Mouse (Mus musculus) E14TG2a.4 (cell line): ENCODE data around the gene Napb.
"Not testable (repeated sequence)": the region's sequence is repeated elsewhere in the genome, so short reads cannot be mapped to it uniquely, and the experiment has no call there.

Experiments used
- H3K27me3 ChIP-seq: 2 replicates; pipeline ENCODE4 v1.6.1; 2014; ENCODE audit warnings: low read length, control low read depth; ENCODE audit not compliant: insufficient read depth
- H3K36me3 ChIP-seq: 2 replicates; pipeline ENCODE4 v1.6.1; 2014; ENCODE audit warnings: low read length, control low read depth; ENCODE audit not compliant: insufficient read depth
- H3K4me1 ChIP-seq: replicated peaks from 2 replicates; pipeline ENCODE4 v1.6.1; 2014; ENCODE audit warnings: low read depth, low read length, control low read depth
- H3K4me3 ChIP-seq: replicated peaks from 2 replicates; pipeline ENCODE4 v1.5.1; 2014; ENCODE audit warnings: mild to moderate bottlenecking, low read length
- H3K9me3 ChIP-seq: 2 replicates; pipeline ENCODE4 v1.6.1; 2014; ENCODE audit warnings: low read length, control low read depth
- CTCF ChIP-seq: conservative IDR thresholded peaks from 2 replicates; pipeline ENCODE4 v1.5.1; 2014; ENCODE audit warnings: low read length
- NANOG ChIP-seq: IDR thresholded peaks from 2 replicates; pipeline ENCODE4 v1.6.1; 2014; ENCODE audit warnings: borderline replicate concordance, low read length, mixed read lengths
- POU5F1 ChIP-seq: IDR thresholded peaks from 2 replicates; pipeline ENCODE4 v1.6.1; 2014; ENCODE audit warnings: low read length, borderline replicate concordance

Gene Napb

GRCm38 (mm10) chr2:148732327-148733000 is at the start of gene Napb:
TSS of gene Napb (minus strand) at chr2:148732467.
- Histone ChIP-seq H3K4me1 (peaks cover 11% of the 10 kb centered on the region), H3K9me3 (peaks cover 24% of the 10 kb centered on the region), H3K4me3 (peak within 1 kb of the TSS; percentile 91), H3K36me3 (no peaks in the 10 kb centered on the region), H3K27me3 (no peaks in the 10 kb centered on the region)
- TF ChIP-seq NANOG (no peak), CTCF (no peak), POU5F1 (no peak)

GRCm38 (mm10) chr2:148781709-148782108 is 49.4 kb upstream of the Napb start, which contains the start of gene 8030411F24Rik:
TSS of gene 8030411F24Rik (plus strand) at chr2:148782009.
- no peaks in the 10 kb centered on the region for H3K36me3 ChIP-seq
- TF ChIP-seq POU5F1 (no peak), NANOG (no peak), CTCF (no peak)

DNA sequence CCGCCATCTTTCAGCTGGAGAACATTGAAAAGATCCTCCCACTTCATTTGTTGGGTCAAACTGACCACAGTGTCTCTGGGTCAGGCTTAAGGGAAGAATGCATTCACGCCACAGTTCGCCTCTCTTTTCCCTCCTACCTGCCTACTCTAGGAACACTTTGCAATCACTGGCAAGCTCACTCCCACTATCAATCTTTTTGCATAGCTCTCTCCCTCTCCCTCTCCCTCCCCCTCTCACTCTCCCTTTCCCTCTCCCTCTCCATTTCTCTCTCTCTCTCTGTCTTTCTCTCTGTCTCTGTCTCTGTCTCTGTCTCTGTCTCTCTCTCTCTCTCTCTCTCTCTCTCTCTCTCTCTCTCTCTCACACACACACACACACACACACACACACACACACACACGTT is 39.1 kb upstream of the Napb start, which contains the start of gene Cst11:
Gene Cst11, minus strand, starts transcription at position 101 of the 400 bp plus-strand sequence.
- not testable (repeated sequence) for H3K4me3 ChIP-seq, H3K36me3 ChIP-seq, H3K27me3 ChIP-seq, H3K4me1 ChIP-seq, H3K9me3 ChIP-seq

More at GRCm38 (mm10) chr2:148781709-148782108, 49.4 kb upstream of the Napb start, which contains the start of gene 8030411F24Rik:
- Histone ChIP-seq H3K27me3 (no peaks in the 10 kb centered on the region), H3K4me1 (peaks cover 7% of the 10 kb centered on the region; the same call in 1 of the 2 replicates), H3K4me3 (no peak within 1 kb of the TSS), H3K9me3 (no peaks in the 10 kb centered on the region)

DNA sequence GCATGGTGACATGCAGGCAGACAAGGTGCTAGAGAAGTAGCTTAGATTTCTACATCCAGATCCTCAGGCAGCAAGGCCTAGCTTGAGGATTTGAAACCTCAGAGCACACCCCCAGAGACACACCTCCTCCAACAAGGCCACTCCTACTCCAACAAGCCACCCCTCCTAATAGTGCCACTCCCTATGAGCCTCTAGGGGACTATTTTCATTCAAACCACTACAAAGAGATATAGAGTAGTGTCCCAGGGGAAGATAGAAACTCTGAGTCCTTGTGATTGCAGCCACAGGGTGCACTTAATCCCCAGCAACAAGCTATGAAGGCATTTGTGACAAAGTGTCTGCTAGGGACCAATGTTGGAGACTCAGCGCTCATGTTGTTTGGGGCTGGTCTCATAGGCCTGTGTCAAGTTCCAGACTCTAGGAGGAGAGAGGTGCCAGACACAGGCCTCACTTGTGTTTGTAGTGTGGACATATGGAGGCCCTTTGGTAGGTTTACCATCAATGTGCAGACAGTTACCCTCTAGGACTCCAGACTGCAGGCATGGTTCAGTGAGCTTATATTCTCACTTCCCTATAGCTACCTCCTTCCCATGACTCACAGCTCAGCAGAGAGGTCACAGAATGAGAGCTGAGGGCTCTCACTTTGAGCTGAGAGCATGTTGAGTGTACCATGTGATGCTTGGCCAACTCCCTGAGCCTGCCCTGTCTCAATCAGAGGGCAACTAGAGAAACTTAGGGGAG is 31.6 kb upstream of the Napb start:
- no peaks in the 10 kb centered on the region for H3K27me3 ChIP-seq
- no peak for TF ChIP-seq POU5F1
- no peak for TF ChIP-seq NANOG
- no peak for TF ChIP-seq CTCF
- H3K9me3 ChIP-seq, result no peaks in the 10 kb centered on the region
- H3K4me3 ChIP-seq, result no peak overlapping the region
- H3K4me1 ChIP-seq, result peaks cover 7% of the 10 kb centered on the region
- no peaks in the 10 kb centered on the region for H3K36me3 ChIP-seq

DNA sequence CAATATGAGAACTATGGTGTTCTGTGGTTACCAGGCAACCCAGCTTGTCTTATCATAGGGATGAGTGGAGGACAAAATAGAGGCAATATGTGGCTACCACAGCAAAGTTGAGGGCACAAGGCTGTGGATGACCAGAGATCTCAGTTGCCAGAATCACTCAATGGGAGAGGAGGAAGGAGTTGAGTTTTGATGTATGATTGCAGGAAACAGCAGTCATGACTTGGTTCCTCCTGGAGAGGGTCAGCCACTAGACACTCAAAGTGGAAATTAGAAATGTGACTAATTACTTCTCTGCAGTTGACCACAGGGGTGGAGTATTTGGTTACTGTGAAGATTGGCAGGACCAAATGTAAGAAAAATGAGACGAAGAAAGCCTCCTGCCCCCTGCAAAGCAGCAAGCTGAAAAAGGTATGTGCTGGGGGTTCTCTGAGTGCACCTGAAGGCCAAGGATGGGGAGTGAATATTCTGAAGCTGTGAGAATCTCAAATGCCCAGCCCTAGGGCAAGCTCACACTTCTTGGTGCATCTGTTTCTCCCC is 22.1 kb upstream of the Napb start:
- Histone ChIP-seq H3K36me3 (no peaks in the 10 kb centered on the region), H3K4me3 (no peak overlapping the region), H3K27me3 (peaks cover 13% of the 10 kb centered on the region), H3K9me3 (peaks cover 5% of the 10 kb centered on the region; the same call in 1 of the 2 replicates), H3K4me1 (0 out of 2 replicates have a peak, but pooled peaks cover 2% of the 10 kb centered on the region)
- no peak for TF ChIP-seq POU5F1
- no peak for TF ChIP-seq NANOG
- TF ChIP-seq CTCF, result no peak

DNA sequence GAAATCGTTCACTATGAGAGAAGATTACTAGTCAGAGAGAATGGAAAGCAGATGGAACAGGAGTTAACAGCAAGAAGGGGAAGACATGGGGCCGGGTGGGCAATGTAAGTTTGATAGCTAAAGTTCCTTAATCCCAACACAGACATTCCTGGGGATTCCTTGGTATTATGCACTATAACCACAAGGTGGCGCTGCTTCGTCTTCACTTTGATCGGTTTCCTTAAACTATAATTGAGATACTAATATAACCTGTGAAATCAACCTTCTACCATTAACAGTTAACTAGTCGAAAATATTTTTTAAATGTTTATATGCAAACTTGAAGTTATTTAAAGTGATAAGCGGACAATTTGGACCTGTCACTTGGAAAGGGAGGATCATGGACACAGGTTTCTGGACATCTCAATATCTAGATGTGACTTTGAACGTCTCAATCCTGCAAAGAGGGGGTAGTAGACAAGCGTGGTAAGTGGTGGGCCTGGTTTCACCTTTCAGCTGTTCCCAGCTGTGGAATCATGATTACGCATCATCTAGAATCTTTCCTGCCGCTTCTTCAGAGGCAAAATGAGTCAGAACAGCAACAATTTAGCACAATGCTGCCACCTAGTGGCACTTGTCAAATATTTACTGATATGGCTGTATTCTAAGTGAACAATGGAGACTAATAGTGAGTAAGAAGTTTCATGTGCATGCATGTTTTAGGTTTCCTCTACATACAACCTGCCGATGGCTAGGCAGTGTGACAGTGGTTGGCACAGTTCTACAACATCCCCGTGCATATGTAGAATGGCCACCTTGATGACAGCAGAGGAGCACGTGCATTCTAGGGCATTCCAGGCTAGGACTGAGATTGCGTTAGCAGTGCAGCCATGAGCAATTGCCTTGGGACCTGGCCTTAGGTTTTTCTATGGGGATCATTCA is 19.9 kb upstream of the Napb start:
- H3K9me3 ChIP-seq, result peaks cover 5% of the 10 kb centered on the region; the same call in 1 of the 2 replicates
- no peaks in the 10 kb centered on the region for H3K36me3 ChIP-seq
- H3K27me3 ChIP-seq, result peaks cover 13% of the 10 kb centered on the region
- peak overlapping the region; percentile 46; the same call in 1 of the 2 replicates for H3K4me3 ChIP-seq
- TF ChIP-seq CTCF (peak; percentile 53), NANOG (no peak)
- H3K4me1 ChIP-seq, result 0 out of 2 replicates have a peak, but pooled peaks cover 2% of the 10 kb centered on the region

DNA sequence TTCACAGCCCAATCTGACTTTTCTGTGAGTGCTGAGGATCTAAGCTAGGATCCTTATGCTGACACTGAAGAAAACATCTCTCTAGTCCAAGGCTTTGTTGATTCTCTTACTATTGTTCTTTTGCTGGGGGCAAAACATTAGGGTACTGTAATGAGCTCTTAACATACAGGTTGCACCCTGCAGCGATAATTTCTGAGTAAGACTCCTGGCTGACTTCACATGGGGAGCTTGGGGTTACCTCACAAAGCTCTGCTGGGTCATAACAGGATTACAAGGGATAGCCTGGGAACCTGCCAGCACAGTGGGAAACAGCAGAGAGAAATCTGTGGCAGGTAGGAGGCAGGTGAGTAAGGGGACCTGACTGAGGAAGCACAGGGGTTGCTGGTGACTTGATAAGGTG is 17.8 kb upstream of the Napb start, which contains the start of gene Cstl1:
Gene Cstl1, plus strand, starts transcription at position 301 of the 400 bp plus-strand sequence.
- Histone ChIP-seq H3K4me1 (0 out of 2 replicates have a peak, but pooled peaks cover 2% of the 10 kb centered on the region), H3K4me3 (no peak within 1 kb of the TSS), H3K27me3 (peaks cover 13% of the 10 kb centered on the region), H3K9me3 (no peaks in the 10 kb centered on the region), H3K36me3 (no peaks in the 10 kb centered on the region)
- TF ChIP-seq CTCF (no peak), NANOG (no peak), POU5F1 (no peak)
